Mouse (Mus musculus) adrenal gland, adult (tissue): ENCODE data around the gene Creb3.
"Not testable (repeated sequence)": the region's sequence is repeated elsewhere in the genome, so short reads cannot be mapped to it uniquely, and the experiment has no call there.

ENCODE experiments used
- DNase-seq, 2 experiments: peaks; one replicate each; pipeline ENCODE4 v3.0.0; 2022 to 2023; ENCODE audit warnings: low spot score in 1 of 2; ENCODE audit not compliant: inconsistent age in 2 of 2

Gene Creb3

GRCm38 (mm10) chr4:43561997-43562768 is at the start of gene Creb3, which contains the start of gene Tln1:
Creb3 (plus strand) TSS chr4:43562332.
Tln1 (minus strand) TSS chr4:43562691.
- DNase-seq = peak; percentile 97 to 99

DNA sequence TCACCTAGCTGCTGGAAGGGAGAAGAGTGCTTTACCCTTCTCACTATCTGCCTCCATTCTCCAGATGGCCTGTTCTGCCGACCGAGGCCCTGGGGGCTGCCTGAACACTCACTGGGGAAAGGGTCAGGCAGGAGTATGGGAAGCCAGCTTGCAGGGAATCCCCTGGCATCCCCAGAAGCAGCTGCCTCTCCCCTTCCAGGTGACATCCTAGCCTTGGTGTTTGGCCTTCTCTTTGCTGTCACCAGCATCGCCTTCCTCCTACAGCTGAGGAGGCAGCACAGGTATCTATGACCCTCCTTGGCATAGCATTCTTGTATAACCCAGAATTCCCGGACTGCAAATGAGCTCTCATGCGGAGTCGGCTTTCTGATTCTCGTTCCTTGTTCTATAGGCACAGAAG is 49.5 kb upstream of the Creb3 start:
- no peak for DNase-seq

- no peak for DNase-seq
Observed at GRCm38 (mm10) chr4:43513300-43513699, 48.8 kb upstream of the Creb3 start.

- no peak for DNase-seq
Observed at GRCm38 (mm10) chr4:43513791-43514190, 48.3 kb upstream of the Creb3 start.

- DNase-seq = peak; percentile 50 to 72
Observed at GRCm38 (mm10) chr4:43515764-43516708, 46.1 kb upstream of the Creb3 start.

GRCm38 (mm10) chr4:43519551-43519950 is 42.6 kb upstream of the Creb3 start:
- DNase-seq = no peak

DNA sequence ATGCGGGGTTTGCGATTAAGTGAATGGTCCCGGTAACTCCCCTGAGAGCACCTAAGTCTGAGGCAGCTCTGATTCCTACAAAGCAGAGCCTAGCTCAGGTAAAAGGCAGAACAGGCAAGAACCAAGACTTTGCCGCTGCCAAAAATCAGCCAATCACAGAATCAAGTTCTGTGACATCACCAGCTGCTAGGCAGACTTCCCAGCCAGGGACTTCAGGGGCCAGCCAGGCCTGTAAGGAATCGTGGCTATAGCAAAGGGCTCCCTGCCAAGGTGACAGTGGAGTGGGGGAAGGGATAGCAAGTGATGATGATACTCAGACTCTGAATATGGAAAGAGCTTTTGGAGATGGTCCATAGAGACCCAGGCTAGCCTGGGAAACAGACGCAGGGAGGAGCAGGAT is 42.2 kb upstream of the Creb3 start:
- DNase-seq = peak; percentile 86 to 96

DNA sequence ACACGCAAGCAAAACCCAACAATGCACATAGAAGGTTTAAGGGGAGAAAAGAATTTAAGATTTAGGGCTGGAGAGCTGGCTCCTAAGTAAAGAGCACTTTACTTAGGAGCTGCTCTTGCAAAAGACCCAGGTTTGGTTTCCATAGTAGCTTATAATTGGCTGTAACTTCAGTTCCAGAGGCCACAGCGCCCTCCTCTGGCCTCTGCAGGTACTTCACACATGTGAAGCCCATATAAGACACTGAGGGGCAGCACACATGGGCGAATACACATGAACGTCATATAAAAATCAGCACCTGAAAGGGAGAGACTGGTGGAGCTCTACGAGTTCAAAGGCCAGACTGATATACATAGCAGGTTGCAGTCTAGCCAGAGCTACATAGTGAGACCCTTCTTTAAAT is 34.3 kb upstream of the Creb3 start:
- peak in 1 of 2 experiments; percentile 60 for DNase-seq

DNA sequence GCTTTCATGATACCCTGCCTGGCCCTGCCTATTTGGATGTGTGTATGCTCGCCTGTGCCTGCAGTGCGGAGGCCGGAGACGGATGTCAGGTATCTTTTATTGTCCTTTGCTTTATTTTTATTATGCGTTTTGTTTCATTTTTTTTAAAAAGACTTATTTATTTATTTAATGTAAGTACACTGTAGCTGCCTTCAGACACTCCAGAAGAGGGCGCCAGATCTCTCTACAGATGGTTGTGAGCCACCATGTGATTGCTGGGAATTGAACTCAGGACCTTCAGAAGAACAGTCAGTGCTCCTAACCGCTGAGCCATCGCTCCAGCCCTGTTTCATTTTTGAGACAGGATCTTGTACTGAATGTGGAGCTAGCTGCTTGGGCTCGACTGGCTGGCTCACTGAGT is 33.6 kb upstream of the Creb3 start:
- DNase-seq = no peak

- peak; percentile 67 to 84 for DNase-seq
Observed at GRCm38 (mm10) chr4:43530081-43530501, 32.0 kb upstream of the Creb3 start.

- peak; percentile 86 to 94 for DNase-seq
Observed at GRCm38 (mm10) chr4:43530581-43530980, 31.6 kb upstream of the Creb3 start.

- DNase-seq = peak; percentile 90 to 94
Observed at GRCm38 (mm10) chr4:43533270-43533669, 28.9 kb upstream of the Creb3 start.

- peak in 1 of 2 experiments; percentile 75 for DNase-seq
Observed at GRCm38 (mm10) chr4:43535628-43536027, 26.5 kb upstream of the Creb3 start.

- peak in 1 of 2 experiments; percentile 69 for DNase-seq
Observed at GRCm38 (mm10) chr4:43536031-43536430, 26.1 kb upstream of the Creb3 start.

DNA sequence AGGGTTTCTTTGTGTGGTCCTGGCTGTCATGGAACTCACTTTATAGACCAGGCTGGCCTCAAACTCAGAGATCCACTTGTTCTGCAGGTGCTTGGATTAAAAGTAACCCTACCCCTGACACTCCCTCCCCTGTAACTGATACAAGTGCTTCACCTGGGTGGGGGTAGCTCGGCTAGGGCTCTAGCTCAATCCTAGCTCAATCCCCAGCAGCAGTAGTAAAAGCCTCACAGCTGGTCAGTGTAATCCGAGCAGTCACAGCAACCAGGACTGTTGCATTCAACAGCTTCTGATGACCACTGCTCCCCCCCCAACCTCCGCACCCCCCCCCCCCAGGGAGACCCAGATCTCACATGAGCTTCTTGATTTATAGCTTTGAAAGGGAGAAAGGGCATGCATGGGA is 20.1 kb upstream of the Creb3 start:
- no peak for DNase-seq

DNA sequence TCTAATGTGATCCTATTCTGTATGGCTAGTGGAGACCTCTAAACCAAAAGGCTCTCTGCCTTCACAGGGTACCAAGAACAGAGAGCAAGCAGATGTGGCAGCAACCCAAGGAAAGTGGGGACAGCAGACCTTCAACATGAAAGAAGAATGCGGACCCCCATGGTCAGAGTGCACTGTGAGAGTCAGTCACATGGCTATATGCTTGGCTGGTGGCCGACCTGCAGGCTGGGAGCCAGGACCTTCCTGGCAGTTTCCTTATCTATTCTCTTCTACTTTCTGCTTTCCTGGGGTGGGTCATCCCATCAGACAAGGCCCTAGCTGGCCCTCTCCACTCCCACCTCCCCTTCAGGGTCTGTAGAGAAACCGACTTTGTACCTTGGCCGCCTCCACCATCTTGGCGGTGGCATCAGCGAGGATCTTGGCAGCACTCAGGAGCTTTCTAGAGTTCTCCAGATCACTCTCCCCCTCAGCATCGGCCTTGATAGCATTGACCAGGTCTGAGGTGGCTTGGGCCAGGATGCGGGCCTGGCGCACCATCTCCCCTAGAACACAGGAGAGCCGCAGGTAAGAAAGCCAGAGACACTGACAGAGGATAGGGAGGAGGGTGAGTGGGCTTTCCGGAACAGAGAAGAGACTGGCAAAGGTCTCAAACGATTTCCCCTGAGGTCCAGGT is 15.6 kb upstream of the Creb3 start:
- DNase-seq = peak; percentile 82 to 91

DNA sequence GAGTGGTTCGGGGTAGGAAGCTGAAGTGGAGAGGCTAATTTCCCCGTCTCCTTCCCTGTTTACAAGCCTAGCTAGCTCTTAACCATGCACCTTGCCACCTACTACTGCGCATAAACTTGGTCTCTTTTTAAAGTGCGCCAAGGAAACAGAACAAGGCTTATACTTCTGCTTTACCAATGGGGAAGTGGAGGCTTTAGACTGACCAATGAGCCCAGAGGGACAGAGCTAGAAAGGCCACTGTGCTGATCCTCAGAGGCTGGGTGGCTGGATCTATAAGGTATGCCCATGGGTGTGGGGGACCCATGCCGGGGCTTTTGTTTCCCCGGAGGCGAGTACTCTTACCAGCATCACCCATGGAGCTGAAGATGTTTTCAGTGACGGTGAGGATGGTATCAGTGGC is 15.0 kb upstream of the Creb3 start:
- DNase-seq = no peak

DNA sequence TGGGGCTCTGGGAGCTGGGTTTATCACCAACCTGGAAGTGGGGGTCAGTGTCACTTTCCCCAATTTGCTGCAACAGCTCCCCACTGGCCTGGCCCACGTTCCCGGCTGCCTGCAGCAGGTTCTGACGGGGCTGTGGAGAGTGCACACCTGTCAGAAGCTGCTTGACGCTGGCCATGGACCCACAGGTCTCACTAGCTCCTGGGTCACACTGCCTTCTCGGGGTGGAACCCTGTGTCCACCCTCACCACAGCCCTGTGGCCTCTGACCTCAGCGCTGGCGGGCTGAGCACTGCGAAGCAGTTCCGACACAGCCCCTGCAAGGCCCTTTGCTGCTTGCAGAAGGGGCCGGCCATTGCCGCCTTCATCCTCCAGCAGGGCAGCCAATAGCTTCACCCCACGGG is 13.1 kb upstream of the Creb3 start:
- DNase-seq = no peak

- DNase-seq = not testable (repeated sequence)
Observed at GRCm38 (mm10) chr4:43551854-43552253, 10.3 kb upstream of the Creb3 start.

DNA sequence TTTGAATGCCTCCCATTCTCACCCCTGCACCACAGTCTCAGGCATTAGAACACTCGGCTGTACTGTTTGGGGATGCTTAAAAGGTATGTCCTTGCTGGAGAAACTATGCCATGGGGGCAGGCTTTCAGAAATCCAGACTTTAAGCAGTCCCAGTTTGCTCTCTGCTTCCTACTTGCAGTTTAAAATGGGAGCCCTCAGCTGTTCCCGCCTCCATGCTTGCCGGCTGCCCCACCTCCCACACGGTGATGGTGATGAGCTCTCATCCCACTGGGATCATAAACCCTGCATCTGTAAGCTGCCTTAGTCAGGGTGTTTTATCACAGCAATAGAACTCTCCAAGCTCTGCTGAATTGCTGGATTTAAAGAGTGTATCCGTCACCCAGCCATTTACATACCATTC is 9.7 kb upstream of the Creb3 start:
- DNase-seq = no peak

DNA sequence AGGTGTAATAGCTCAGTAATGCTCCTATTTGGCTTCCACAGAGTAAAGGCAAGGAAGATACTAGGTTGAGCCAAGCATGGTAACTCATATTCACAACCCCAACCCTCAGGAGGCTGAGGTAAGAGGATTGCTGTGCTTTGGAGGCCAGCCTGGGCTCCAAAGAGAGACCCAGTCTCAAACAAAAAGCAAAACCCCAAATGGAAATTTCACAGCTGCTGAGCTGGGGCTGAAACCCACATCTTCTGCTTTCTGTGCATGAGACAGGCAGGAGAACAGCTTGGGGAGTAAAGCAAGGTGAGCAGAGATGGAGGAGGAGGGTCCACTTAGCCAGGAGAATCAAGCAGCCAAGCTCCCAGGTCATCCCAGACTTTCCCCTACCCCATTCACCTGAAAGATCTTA is 8.2 kb upstream of the Creb3 start:
- no peak for DNase-seq
